Mouse (Mus musculus) gastrocnemius, adult 2 months (tissue): ENCODE measurements around the gene Slc25a41. TPM values are rescaled to one million over a fixed set of nuclear protein-coding genes. Genes with fewer than 3 reads are reported as not detected.

Experiments used
- DNase-seq: peaks from one replicate; pipeline ENCODE4 v3.0.0; 2022
- H3K27ac ChIP-seq: fragments of 200-600 bp; 2 replicates; pipeline ENCODE4 v1.8.1; 2022; ENCODE audit warnings: mild to moderate bottlenecking
- H3K4me3 ChIP-seq: fragments of 200-600 bp; 2 replicates; pipeline ENCODE4 v1.8.1; 2022; ENCODE audit warnings: mild to moderate bottlenecking, moderate library complexity
- CTCF ChIP-seq: fragments of 200-600 bp; IDR thresholded peaks from 2 replicates; pipeline ENCODE4 v1.8.1; 2022; ENCODE audit warnings: antibody characterized with exemption, mild to moderate bottlenecking, moderate library complexity
- intact Hi-C: fragments of 180-260 bp; cut with DNase I; formaldehyde crosslinking; loops from one replicate; pipeline ENCODE4 v1.15.1; 2025
- total RNA-seq, 2 experiments: library from RNA; stranded (reverse); gene quantifications; 2 replicates each; pipeline ENCODE4 v1.2.3; 2021

Slc25a41 gene
- total RNA-seq, 2 experiments from 2014 or later = not detected

GRCm38 (mm10) chr17:57030931-57031660 lies 10.4 kb downstream of the Slc25a41 start, which contains the start of gene Khsrp:
TSS of gene Khsrp (minus strand) at chr17:57031522.
- no peak for TF ChIP-seq CTCF
- Histone ChIP-seq H3K27ac (peak within 1 kb of the TSS; percentile 90), H3K4me3 (peak within 1 kb of the TSS; percentile 84)
- peak; percentile 59 for DNase-seq
- intact Hi-C loops = no loop called here

GRCm38 (mm10) chr17:57029691-57030090 lies 11.8 kb downstream of the Slc25a41 start:
- intact Hi-C loops = no loop called here
- Histone ChIP-seq H3K4me3 (peak overlapping the region; percentile 84), H3K27ac (peak overlapping the region; percentile 89)
- no peak for DNase-seq
- no peak for TF ChIP-seq CTCF

GRCm38 (mm10) chr17:57027471-57027870 lies 14.0 kb downstream of the Slc25a41 start:
- Histone ChIP-seq H3K4me3 (no peak overlapping the region), H3K27ac (no peak overlapping the region)
- intact Hi-C loops = loop anchor here (2.0 kb wide), 1 partner anchor 15 kb away; no protein-coding TSS in a partner anchor
- TF ChIP-seq CTCF = no peak
- DNase-seq = no peak

- H3K4me3 ChIP-seq = no peak overlapping the region
- intact Hi-C loops = no loop called here
- DNase-seq = no peak
- no peak for TF ChIP-seq CTCF
- no peak overlapping the region for H3K27ac ChIP-seq
These were observed 20.5 kb downstream of the Slc25a41 start for GRCm38 (mm10) chr17:57020960-57021359.

GRCm38 (mm10) chr17:57019693-57020092 lies 21.8 kb downstream of the Slc25a41 start:
- no peak overlapping the region for H3K4me3 ChIP-seq
- intact Hi-C loops = no loop called here
- H3K27ac ChIP-seq = no peak overlapping the region
- DNase-seq = no peak
- TF ChIP-seq CTCF = no peak

- H3K4me3 ChIP-seq = peak overlapping the region; percentile 84
- intact Hi-C loops = loop anchor here (2.0 kb wide), 1 partner anchor 14 kb away; no protein-coding TSS in a partner anchor
- H3K27ac ChIP-seq = peak overlapping the region; percentile 95
- DNase-seq = no peak
- no peak for TF ChIP-seq CTCF
These were observed 29.1 kb downstream of the Slc25a41 start for GRCm38 (mm10) chr17:57012245-57012795.

GRCm38 (mm10) chr17:57011236-57012141 lies 30.0 kb downstream of the Slc25a41 start, which contains the start of the genes Gtf2f1 and Gm17949:
TSS of gene Gtf2f1 (minus strand) at chr17:57011288.
TSS of gene Gm17949 (plus strand) at chr17:57011469.
- intact Hi-C loops = loop anchor here (1.0 to 2.0 kb wide), 2 partner anchors 14 to 15 kb away; partner anchors contain the start of gene Alkbh7
- Histone ChIP-seq H3K27ac (peak within 1 kb of the TSS; percentile 95), H3K4me3 (peak within 1 kb of the TSS; percentile 84)
- no peak for TF ChIP-seq CTCF
- peak; percentile 94 for DNase-seq

- intact Hi-C loops = loop anchor here (1.0 kb wide), 1 partner anchor 14 kb away; the partner anchor contains the start of gene Alkbh7
- DNase-seq = no peak
- Histone ChIP-seq H3K4me3 (peak overlapping the region; percentile 84), H3K27ac (peak overlapping the region; percentile 95)
- no peak for TF ChIP-seq CTCF
These were observed 30.6 kb downstream of the Slc25a41 start for GRCm38 (mm10) chr17:57010911-57011235.

- Histone ChIP-seq H3K27ac (no peak overlapping the region), H3K4me3 (no peak overlapping the region)
- no peak for DNase-seq
- no peak; the same call in 1 of the 2 replicates for TF ChIP-seq CTCF
- intact Hi-C loops = no loop called here
These were observed 34.1 kb downstream of the Slc25a41 start for GRCm38 (mm10) chr17:57007137-57007905.

GRCm38 (mm10) chr17:57003994-57004393 lies 37.5 kb downstream of the Slc25a41 start:
- intact Hi-C loops = no loop called here
- no peak for DNase-seq
- TF ChIP-seq CTCF = no peak
- H3K27ac ChIP-seq = no peak overlapping the region
- no peak overlapping the region for H3K4me3 ChIP-seq

- Histone ChIP-seq H3K4me3 (no peak overlapping the region), H3K27ac (no peak overlapping the region)
- intact Hi-C loops = no loop called here
- DNase-seq = no peak
- TF ChIP-seq CTCF = no peak
These were observed 40.2 kb downstream of the Slc25a41 start for GRCm38 (mm10) chr17:57001228-57001627.
